Mouse (Mus musculus) heart, adult 2 months (tissue): ENCODE results near the gene Prkar2b.

Source experiments
- CTCF ChIP-seq: fragments of 200-600 bp; IDR thresholded peaks from 2 replicates; pipeline ENCODE4 v1.8.1; 2022; ENCODE audit warnings: antibody characterized with exemption, mild to moderate bottlenecking, moderate library complexity
- POLR2A ChIP-seq: fragments of 200-500 bp; IDR thresholded peaks from 2 replicates; pipeline ENCODE4 v1.6.1; 2011; ENCODE audit warnings: mild to moderate bottlenecking, low read depth, low read length, control low read depth; ENCODE audit not compliant: insufficient read depth

DNA sequence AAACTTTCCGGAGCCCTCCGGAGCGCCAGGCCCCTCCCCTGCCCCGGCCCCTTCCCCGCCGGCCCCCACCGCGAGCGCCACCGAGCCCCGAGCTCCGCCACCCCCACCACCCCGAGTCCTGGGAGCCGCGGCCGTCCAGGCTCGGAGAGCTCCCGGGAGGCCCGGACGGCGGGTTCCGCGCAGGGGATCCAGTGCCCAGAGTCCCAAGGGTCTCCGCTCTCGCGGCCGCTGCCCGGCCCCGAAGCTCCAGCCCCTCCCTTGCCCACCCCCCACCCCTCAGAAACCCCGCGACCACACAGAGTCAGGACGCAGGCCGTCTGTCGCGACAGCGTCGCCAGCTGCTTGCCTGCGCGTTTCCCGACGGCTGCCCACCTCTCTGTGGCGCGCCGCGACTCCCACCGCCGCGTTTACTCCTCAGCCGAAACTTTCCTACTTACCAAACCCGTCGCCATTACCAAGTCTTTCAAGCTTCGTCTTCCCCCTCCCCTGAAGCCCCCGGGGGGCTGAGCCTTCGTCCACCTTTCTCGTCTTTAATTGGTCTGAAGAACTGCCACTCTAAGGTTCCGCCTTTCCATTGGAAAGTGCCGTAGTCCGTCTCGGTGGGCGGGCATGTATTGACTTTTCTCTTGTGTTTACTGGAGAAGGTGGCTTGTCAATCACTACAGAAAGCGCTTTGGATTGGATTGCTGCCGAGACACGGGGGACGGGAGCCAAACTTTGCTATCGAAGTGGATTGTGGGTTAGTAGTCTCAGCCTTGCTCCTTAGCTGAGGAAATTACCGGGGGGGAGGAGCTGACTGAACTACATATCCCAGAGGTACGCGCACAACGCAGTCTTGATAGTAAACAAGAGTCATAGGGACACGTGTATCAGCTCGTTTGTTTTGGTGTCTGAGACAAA, 111.1 kb downstream of the Prkar2b start, which contains the start of gene Hbp1:
- TF ChIP-seq POLR2A (peak; percentile 83), CTCF (no peak)
